Mouse (Mus musculus) bone marrow, adult 2 months (tissue): Measurements from ENCODE around the gene Megf11.

ENCODE experiments used
- CTCF ChIP-seq: fragments of 200-500 bp; IDR thresholded peaks from 2 replicates; pipeline ENCODE4 v1.5.1; 2011; ENCODE audit warnings: low read length, control low read depth; ENCODE audit not compliant: control insufficient read depth, insufficient read depth
- POLR2A ChIP-seq: fragments of 200-500 bp; IDR thresholded peaks from 2 replicates; pipeline ENCODE4 v1.6.1; 2011; ENCODE audit warnings: low read depth, mild to moderate bottlenecking, control low read depth, low read length, borderline replicate concordance; ENCODE audit not compliant: control insufficient read depth

DNA sequence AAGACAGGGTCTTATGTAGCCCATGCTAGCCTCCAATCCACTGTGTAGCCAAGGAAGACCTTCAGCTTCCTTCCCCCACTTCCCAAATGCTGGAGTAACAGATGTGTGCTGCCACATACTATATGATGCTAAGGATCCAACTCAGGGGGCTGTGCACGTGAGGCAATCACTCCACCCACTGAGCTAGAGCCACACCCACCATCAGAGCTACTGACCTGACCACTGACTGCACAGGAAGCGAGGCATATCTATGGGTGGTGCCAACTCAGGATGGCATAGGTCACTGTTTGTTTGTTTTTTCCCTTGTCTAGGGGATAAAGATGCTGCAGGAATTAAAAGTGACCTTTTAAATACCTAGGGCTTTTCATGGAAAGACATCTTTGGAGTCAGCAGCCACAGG is 86.7 kb downstream of the Megf11 start:
- TF ChIP-seq CTCF = no peak
- no peak for TF ChIP-seq POLR2A
